Mouse (Mus musculus): ENCODE results near the gene Pemt.

- TF ChIP-seq CTCF (IDR thresholded peaks at IDR 0.05; ENCODE audit: low read depth) (no peak), EP300 (IDR thresholded peaks at IDR 0.05; ENCODE audit: low read depth) (no peak)
Observed at GRCm38 (mm10) chr11:60027913-60028875, 18.1 kb downstream of the Pemt start.

Data from heart, postnatal 0 days (tissue).